Comparison of ENCODE assay signal across 18 mouse cellular contexts in genomic region chr15:37099176-37099575, GRCm38 (mm10).
A peak's percentile ranks its signal among the peaks of the same experiment; 100 is the strongest.
DNase-seq lines count a peak whose midpoint lies in the region; ATAC-seq and TF ChIP-seq lines count a peak whose summit lies in the region.
"Had no signal": no experiment of that assay in that cellular context is flagged by ENCODE, and none has a peak within 500 bp of the region (broad histone marks: within the 10 kb centered on the region; RNA-seq: fewer than 3 reads in every experiment).

No protein-coding gene starts in this region.

- H3K9me3 ChIP-seq in liver, embryonic 15.5 days (replicated peaks), result no peaks in the 10 kb centered on the region
- H3K9me3 ChIP-seq in midbrain, embryonic 15.5 days, result no peaks in the 10 kb centered on the region
- H3K9me3 ChIP-seq: embryonic facial prominence, embryonic 10.5 days; forebrain, embryonic 13.5 days; heart, embryonic 15.5 days; hindbrain, embryonic 15.5 days had no signal

- no peak overlapping the region for H3K4me2 ChIP-seq in liver, embryonic 15.5 days
- no peak overlapping the region for H3K4me2 ChIP-seq in midbrain, embryonic 15.5 days

- peak overlapping the region; percentile 8; the same call in 1 of the 2 replicates for H3K27ac ChIP-seq in kidney, adult 2 months (ENCODE audit: insufficient read depth, low read depth, low read length)
- 0 out of 2 replicates have a peak overlapping the region, but pooled peaks have one; percentile 48 for H3K27ac ChIP-seq in liver, embryonic 15.5 days (replicated peaks)
- no peak overlapping the region for H3K27ac ChIP-seq in midbrain, embryonic 15.5 days
- H3K27ac ChIP-seq: embryonic facial prominence, embryonic 10.5 days; forebrain, embryonic 13.5 days; heart, adult 2 months; heart, embryonic 15.5 days; hindbrain, embryonic 15.5 days had no signal

- no peaks in the 10 kb centered on the region for H3K36me3 ChIP-seq in kidney, adult 2 months (ENCODE audit: control insufficient read depth, insufficient read depth, low read length)
- no peaks in the 10 kb centered on the region for H3K36me3 ChIP-seq in liver, embryonic 15.5 days (replicated peaks)
- no peaks in the 10 kb centered on the region for H3K36me3 ChIP-seq in midbrain, embryonic 15.5 days (replicated peaks)
- H3K36me3 ChIP-seq: embryonic facial prominence, embryonic 10.5 days; heart, embryonic 15.5 days; hindbrain, embryonic 15.5 days had no signal

- no peak overlapping the region for H3K4me3 ChIP-seq in kidney, adult 2 months (ENCODE audit: insufficient read depth, low read depth, low read length)
- H3K4me3 ChIP-seq in liver, embryonic 15.5 days (replicated peaks), result no peak overlapping the region
- H3K4me3 ChIP-seq in midbrain, embryonic 15.5 days, result no peak overlapping the region
- H3K4me3 ChIP-seq: forebrain, embryonic 13.5 days; heart, adult 2 months had no signal

- ATAC-seq in liver, embryonic 15.5 days (ENCODE audit: insufficient read depth), result no peak
- no peak for ATAC-seq in midbrain, embryonic 15.5 days (replicated peaks)

- no peaks in the 10 kb centered on the region for H3K27me3 ChIP-seq in kidney, adult 2 months (replicated peaks; ENCODE audit: control insufficient read depth, insufficient read depth, low read length)
- no peaks in the 10 kb centered on the region for H3K27me3 ChIP-seq in liver, embryonic 15.5 days
- no peaks in the 10 kb centered on the region for H3K27me3 ChIP-seq in midbrain, embryonic 15.5 days (replicated peaks)
- H3K27me3 ChIP-seq: forebrain, embryonic 13.5 days; heart, embryonic 15.5 days; hindbrain, embryonic 15.5 days had no signal

- peaks cover 8% of the 10 kb centered on the region; the same call in 1 of the 2 replicates for H3K4me1 ChIP-seq in kidney, adult 2 months (ENCODE audit: control insufficient read depth, insufficient read depth, low read length)
- H3K4me1 ChIP-seq in liver, embryonic 15.5 days (replicated peaks), result peaks cover 23% of the 10 kb centered on the region
- H3K4me1 ChIP-seq in midbrain, embryonic 15.5 days, result no peaks in the 10 kb centered on the region
- H3K4me1 ChIP-seq: forebrain, embryonic 13.5 days had no signal

- H3K9ac ChIP-seq in liver, embryonic 15.5 days, result no peak overlapping the region
- no peak overlapping the region for H3K9ac ChIP-seq in midbrain, embryonic 15.5 days
- H3K9ac ChIP-seq: forebrain, embryonic 13.5 days; forebrain, postnatal 0 days; heart, embryonic 15.5 days; hindbrain, embryonic 15.5 days had no signal

- WGBS in kidney, adult 2 months, result 48% methylated on average over 1 of the region's 1 CpGs
- WGBS in liver, embryonic 15.5 days (ENCODE audit: insufficient replicate concordance), result 68% methylated on average over 1 of the region's 1 CpGs
- WGBS in midbrain, embryonic 15.5 days, result 96% methylated on average over 1 of the region's 1 CpGs

- peak; percentile 58 for DNase-seq in kidney, adult 2 months
- DNase-seq in kidney, postnatal 10 days, result no peak
- peak; percentile 50 to 55 for DNase-seq in kidney, postnatal 36 days
- no peak for DNase-seq in kidney, adult 18-20 months
- peak; percentile 48 for DNase-seq in Muller cell, postnatal 12 days (ENCODE audit: inconsistent ontology term)
- DNase-seq: adrenal gland, postnatal 10 days; cerebellum, adult 11-12 months; cerebellum, adult 9-10 months; gastrocnemius, postnatal 14 days; heart, adult 2 months; heart, postnatal 14 days had no signal

- no peak for TF ChIP-seq POLR2A in kidney, adult 2 months (IDR thresholded peaks at IDR 0.05; ENCODE audit: low read depth, low read length)

- no peak for TF ChIP-seq CTCF in kidney, adult 2 months (conservative IDR thresholded peaks at IDR 0.05; ENCODE audit: insufficient read depth, insufficient read length, low read depth, low read length)

Comparison
In these comparisons a context has a peak if more than half of its experiments do, and no peak if none do; other contexts are left out.
1. DNase-seq: peak in kidney, adult 2 months (single experiment), kidney, postnatal 36 days (2 of 2) and Muller cell, postnatal 12 days (single experiment); none in kidney, postnatal 10 days (single experiment) and kidney, adult 18-20 months (single experiment).